Mouse (Mus musculus) fat pad, adult 2 months (tissue): Measurements from ENCODE around the gene Sv2a.
"Not testable (repeated sequence)": the region's sequence is repeated elsewhere in the genome, so short reads cannot be mapped to it uniquely, and the experiment has no call there.

Experiments
- DNase-seq: peaks from one replicate; pipeline ENCODE4 v3.0.0-alpha.2; 2011; ENCODE audit warnings: low read depth, low spot score; ENCODE audit errors: extremely low read depth

Gene Sv2a

GRCm38 (mm10) chr3:96220131-96220764, 39.3 kb downstream of the Sv2a start:
- not testable (repeated sequence) for DNase-seq

GRCm38 (mm10) chr3:96220765-96221639, 40.1 kb downstream of the Sv2a start, which contains the start of the genes Hist2h2ac and Hist2h2be:
Hist2h2ac (minus strand) TSS chr3:96220880.
Hist2h2be (plus strand) TSS chr3:96221119.
- DNase-seq: peak; percentile 75

GRCm38 (mm10) chr3:96221640-96222038, 40.7 kb downstream of the Sv2a start:
- no peak for DNase-seq

- DNase-seq: no peak
Measured at GRCm38 (mm10) chr3:96222774-96223173, 41.8 kb downstream of the Sv2a start.

GRCm38 (mm10) chr3:96225421-96225820, 44.5 kb downstream of the Sv2a start:
- DNase-seq: no peak

- DNase-seq: no peak
Measured at GRCm38 (mm10) chr3:96226695-96227648, 46.0 kb downstream of the Sv2a start.

- DNase-seq: no peak
Measured at GRCm38 (mm10) chr3:96228828-96229227, 47.9 kb downstream of the Sv2a start.

- no peak for DNase-seq
Measured at GRCm38 (mm10) chr3:96230404-96230803, 49.5 kb downstream of the Sv2a start.

- no peak for DNase-seq
Measured at GRCm38 (mm10) chr3:96230910-96231757, 50.2 kb downstream of the Sv2a start.

- DNase-seq: no peak
Measured at GRCm38 (mm10) chr3:96231758-96232120, 50.8 kb downstream of the Sv2a start.

GRCm38 (mm10) chr3:96234914-96235313, 54.0 kb downstream of the Sv2a start:
- DNase-seq: no peak

GRCm38 (mm10) chr3:96235836-96236235, 54.9 kb downstream of the Sv2a start:
- no peak for DNase-seq

GRCm38 (mm10) chr3:96236834-96237334, 55.9 kb downstream of the Sv2a start:
- DNase-seq: no peak

- no peak for DNase-seq
Measured at GRCm38 (mm10) chr3:96237335-96237903, 56.5 kb downstream of the Sv2a start.

GRCm38 (mm10) chr3:96237904-96238511, 57.1 kb downstream of the Sv2a start:
- no peak for DNase-seq

- DNase-seq: not testable (repeated sequence)
Measured at GRCm38 (mm10) chr3:96238954-96239793, 58.2 kb downstream of the Sv2a start, which contains the start of gene Hist2h3c2. Hist2h3c2 (minus strand) TSS chr3:96239127.

GRCm38 (mm10) chr3:96239949-96240798, 59.2 kb downstream of the Sv2a start, which contains the start of gene Hist2h2aa2:
Hist2h2aa2 (minus strand) TSS chr3:96240276.
- DNase-seq: not testable (repeated sequence)
